Mouse (Mus musculus): ENCODE data around the gene Aknad1.
A peak's percentile ranks its signal among the peaks of the same experiment; 100 is the strongest.

Aknad1 gene

DNA sequence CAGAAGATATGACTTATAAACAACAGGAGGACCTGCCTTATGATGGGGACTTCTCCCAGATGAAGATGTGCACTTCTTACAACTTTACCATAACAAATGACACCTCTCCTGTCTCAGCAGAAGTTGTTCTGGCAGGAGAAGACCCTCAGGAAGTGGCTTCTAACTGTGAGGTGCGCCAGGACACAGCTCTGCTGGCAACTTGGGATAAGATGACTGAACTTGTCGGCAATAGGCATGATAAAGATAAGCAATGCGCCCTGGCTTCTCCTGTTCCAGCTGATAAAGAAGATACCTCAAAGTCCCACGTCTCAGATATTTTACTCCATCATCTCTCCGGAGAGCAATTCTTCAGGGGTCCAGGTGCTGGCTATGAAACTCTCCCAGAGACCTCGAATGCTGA, 12.2 kb downstream of the Aknad1 start:
- DNase-seq: no peak

DNA sequence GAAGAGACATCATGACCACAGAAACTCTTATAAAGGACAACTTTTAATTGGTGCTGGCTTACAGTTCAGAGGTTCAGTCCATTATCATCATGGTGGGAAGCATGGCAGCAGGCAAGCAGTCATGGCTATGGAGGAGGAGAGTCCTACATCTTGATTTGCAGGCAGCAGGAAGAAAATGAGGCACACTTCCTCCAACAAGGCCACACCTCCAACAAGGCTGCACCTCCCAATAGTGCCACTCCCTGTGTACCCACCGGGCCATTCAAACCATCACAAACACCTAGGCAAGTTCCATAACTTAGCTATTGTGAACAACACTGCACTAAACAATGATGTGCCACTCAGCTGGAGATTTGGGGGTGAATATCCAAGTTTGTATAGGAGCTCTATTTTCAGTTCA, 15.1 kb downstream of the Aknad1 start:
- DNase-seq: no peak

DNA sequence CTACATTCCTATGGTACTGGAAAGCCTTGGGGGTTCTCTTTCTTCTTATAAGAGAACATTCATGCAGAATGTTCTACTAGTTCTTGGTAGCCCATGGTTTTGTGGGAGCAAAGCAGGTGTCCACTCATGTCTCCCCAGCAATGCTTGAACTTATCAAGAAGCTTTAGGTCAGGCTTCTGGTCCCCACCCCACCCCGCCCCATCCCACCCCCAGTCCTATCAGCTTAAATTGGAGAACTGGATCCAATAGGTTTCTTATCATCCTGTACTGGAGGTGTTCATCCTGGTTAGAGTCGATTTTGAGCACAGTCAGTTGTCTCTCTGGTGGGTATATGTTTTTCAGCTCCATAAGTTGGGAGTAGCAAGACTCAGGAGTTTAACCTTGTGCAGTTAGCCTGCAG, 16.1 kb downstream of the Aknad1 start:
- DNase-seq: no peak

DNA sequence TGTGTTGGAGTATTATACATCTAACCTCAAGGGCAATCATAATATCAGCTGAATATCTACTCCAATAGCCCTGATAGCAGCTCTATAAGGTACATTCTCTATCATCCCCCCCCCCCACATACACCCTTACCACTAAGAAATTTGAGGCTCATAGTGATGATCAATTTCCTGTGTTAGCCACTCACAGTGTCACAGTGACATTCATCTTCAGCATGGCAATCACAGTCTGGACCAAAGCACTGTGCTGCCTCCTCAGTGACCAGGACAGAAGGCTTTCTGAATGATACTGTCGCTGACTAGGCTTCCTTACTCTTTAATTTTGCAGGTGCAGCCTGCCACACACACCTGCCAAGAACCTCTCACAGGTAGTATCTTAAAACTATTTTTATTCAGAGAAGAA, 16.7 kb downstream of the Aknad1 start:
- no peak for DNase-seq

DNA sequence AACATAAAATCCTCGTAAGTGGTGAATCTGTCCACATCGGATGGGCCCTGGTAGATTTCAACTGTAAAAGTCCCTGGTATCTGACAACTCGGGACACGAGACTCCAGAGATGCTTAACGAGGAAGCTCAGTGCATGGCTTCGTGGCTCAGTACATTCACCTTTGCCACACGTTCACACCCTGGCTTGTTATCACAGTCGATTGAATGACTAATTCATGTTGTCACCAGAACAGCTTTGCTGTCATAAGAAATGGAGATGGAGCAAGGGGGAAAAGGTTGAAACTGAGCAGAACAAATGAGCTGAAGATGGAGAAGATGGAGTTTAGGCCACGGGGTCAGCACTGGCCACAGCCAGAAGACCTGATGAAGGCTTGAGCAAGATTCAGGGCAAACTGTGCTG, 18.1 kb downstream of the Aknad1 start:
- DNase-seq: no peak

DNA sequence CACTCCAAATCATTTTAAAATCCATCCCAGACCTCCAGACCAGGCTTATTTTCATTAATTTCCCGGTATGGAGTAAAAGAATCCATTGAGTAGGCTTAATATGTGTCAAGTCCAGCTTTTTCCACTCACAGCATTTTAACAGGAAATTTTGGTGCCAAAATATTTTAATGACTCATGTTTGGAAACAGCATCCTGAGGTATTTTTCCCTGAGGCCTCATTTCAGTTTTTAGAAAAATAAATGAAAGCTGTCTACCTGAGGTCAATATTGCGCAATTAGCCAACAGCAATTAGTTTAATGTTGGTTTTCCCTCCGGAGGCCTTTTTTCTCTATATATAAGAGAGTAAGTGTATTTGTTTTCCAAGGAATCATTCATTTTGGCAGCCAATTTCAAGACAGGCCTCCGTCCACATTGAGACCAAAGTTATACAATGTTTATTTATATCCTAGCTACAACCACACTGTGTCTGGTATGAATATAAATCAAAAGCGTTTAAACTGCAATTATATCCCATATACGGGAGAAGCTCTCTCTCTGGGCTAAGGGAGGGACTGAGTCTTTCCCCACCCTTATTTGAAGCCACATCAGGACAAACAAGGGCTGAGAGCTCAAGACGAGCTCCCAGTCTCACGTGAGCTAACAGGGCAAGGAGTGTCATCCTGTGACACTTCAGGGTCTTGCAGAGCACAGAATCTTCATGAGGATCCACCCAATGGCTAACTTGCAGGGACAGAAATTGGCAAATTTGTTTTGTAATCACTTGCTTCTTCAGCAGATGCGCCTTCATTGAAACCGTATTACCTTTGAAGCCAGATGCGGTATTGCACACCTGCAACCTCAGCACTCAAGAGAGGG, 20.3 kb downstream of the Aknad1 start:
- DNase-seq: no peak

DNA sequence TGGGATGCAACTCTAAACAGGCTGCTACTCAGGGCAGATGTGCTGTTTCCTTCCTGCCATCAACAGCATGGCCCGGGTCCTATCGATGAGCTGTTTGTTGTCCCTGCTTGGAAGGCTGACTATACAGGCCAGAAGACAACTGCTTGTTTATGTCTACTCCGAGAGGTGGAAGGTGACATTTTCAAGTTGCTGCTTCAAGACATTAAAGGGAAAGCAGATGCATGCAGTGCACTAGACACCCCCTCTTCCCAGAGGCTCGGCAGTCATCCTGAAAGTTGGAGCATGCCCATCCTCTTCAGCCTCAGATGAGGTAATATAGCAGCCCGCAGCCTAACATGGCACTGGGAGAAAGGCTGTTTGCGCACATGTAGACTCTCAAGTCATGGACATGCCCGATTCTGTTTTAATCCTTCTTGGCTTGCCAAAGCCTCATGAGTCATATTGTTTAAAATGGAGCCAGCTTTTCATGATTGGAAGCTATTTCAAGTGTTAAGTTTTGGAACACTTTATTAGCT, 23.2 kb downstream of the Aknad1 start:
- peak; percentile 69 for DNase-seq

DNA sequence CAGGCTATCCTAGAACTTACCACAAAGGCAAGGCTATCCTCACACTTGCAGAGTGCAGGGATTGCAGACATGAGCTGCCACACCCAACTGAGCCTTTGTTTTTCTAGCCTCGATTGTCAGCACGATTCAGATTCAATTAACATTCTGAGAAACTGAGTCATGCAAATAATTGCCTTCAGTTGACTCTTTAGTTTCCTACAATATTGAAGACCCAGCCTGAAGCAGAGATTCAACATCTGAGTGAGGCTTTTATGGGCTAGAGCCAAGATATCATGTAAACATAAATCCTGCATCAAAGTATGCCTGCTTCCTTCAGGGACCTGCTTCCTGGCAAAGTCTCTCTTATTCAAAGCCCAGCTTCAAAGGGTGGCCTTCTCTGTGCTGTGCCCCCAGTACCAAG, 24.2 kb downstream of the Aknad1 start:
- DNase-seq: no peak

DNA sequence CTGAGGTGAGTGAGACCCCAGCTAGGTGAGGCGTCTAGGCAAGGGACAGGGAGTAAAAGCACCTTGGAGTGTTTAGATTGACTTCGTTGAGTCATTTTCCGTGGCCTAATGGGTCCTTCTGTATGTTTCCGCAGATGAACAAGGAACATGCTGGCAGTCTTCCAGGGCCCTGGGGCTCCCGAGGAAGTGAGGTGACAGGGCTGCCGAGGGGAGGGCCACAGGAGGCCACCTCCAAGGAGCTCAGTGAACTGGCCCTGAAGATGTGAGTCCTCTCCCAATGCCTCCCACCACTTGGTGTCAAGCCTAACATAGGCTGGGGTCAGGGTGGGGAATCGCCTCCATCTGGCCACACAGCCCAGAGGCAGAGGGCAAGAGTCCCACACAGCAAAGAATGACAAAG, 25.5 kb downstream of the Aknad1 start:
- no peak for DNase-seq

DNA sequence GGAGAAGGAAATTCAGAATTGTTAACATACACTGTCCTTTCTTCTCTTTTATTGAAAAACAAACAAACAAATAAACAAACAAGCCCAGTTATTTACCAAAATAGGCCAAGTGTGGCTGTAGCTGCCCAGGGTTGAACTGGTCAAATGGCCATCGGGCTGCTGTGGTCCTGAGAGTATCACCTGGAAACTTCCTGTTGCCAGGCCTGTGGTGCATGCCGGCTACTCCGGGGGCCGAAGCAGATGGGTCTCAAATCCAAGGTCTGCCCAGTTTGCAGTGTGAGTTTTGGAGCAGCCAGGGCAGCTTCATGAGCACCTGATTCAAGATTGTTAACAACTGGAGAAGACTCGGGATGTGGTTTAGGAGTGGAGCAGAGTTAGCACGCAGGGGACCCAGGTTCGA, 26.0 kb downstream of the Aknad1 start:
- no peak for DNase-seq

DNA sequence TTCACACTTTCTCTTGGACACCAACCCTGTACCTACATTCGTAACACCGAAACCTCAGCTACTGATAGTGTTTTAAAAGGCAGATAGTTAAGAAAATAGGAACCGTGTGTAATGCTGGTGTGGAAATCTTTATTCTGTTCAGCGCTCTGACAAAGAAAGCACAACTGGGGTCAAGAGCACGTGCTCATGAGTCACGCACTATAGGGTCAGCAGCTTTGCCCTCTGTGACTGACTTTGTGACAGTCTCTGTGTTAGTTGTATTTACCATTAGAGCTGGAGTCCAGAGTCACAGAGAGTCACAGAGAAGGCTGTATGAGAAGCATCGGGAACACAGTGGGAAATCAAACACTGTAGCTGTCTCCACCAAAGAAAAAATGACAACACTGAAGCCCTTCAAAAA, 27.5 kb downstream of the Aknad1 start:
- DNase-seq: no peak

DNA sequence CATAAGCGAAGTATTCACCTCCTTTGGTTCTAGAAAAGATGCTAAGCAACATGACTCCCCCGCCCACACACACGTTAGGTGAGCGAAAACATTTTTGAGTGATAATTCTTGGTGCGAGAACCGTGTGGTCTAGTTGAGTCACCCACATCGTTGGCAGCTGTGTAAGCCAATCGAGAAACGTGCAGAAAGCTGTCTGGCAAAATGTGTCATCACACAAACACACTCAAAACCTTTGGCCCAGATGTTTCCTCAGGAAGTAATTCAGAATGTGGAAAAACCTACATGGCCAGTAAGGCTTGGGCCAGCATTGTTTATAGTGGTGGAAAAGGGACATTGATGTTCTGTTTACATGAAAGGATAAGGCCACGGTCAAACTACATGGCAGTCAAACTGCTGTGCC, 28.0 kb downstream of the Aknad1 start:
- DNase-seq: no peak

DNA sequence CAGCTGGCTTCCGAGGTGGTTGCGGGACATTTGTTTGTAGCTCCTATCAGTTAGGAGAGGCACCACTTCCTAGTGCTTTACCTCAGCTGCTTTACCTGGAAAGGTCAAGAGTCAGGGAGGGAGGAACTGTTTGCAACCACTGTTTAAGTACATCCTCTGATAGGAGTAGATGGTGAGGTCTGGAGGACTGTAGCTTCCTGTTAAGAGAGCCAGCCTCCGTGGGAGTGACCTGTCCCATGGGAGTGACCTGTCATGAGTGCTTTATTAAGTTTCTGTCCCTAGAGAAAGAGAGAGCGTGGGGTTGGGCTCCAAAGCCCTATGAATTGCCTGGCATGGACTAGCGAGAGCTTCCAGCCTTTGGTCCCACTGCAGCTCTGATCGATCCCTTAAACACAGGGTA, 30.1 kb downstream of the Aknad1 start:
- DNase-seq: no peak

DNA sequence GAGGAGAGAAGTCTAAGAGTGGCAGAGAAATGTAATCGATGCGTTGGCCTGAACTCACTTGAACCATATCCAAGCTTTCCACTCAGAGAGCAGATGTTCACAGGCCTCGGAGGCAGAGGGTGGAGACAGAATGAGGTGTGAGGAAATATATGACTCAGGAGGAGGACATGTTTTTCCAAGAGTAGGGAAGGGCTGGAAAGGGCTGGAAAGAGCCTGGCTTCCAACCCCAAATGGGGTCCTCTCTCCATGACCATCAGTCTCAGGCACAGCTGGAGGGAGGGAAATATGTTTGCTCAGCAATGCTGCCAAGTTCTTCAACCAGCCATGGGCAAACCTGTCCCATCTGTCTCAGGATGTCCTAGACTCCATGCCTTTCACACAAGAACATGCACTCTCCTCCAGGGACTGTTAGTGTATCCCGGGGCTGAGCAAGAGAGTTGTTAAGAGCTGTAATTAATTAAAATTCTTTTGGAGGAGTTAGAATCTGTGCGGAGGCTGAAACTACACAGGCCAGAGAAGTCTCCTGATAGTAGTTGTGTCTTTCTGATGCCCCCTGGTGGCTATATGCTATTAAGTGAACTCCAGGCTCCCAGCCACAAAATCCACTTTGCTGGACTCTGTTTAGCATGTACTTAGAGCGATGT, 31.4 kb downstream of the Aknad1 start:
- peak; percentile 77 for DNase-seq

DNA sequence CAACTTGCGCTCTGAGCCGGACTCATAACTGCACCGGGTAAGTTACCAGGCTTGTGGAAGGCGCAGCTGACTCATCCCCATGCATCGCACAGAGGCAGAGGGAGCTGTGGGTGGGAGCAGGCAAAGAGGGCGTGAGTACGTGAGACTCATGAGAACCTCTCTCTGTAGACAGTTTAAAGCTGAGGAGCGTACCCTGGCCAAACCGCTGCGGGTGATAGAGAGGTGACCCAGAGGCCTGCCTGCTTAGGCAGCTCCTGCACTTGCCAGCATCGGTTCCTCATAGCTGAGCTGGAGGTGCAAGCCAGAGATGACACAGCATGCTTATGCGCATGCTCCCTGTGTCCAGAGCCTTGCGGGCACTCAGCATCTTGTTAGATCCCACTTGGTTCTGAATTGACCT, 32.8 kb downstream of the Aknad1 start:
- DNase-seq: peak; percentile 85

DNA sequence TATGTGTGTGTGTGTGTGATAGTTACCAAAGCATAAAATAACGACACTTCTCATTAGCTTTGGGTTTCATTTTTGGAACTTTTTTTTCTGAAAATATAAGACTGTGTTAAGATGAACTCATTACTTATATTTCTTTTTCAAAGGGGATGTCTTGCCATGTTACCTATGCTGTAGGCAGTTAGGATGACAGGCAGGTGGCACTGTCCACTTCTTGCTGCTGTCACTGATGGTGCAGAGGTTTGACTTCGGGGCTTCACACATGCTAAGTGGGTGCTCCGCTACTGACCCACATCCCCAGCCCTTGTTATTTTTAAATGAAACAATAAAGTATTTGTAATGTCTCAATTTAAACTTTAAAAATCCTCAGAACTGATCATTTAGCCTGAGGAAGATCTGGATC, 33.4 kb downstream of the Aknad1 start:
- DNase-seq: no peak

DNA sequence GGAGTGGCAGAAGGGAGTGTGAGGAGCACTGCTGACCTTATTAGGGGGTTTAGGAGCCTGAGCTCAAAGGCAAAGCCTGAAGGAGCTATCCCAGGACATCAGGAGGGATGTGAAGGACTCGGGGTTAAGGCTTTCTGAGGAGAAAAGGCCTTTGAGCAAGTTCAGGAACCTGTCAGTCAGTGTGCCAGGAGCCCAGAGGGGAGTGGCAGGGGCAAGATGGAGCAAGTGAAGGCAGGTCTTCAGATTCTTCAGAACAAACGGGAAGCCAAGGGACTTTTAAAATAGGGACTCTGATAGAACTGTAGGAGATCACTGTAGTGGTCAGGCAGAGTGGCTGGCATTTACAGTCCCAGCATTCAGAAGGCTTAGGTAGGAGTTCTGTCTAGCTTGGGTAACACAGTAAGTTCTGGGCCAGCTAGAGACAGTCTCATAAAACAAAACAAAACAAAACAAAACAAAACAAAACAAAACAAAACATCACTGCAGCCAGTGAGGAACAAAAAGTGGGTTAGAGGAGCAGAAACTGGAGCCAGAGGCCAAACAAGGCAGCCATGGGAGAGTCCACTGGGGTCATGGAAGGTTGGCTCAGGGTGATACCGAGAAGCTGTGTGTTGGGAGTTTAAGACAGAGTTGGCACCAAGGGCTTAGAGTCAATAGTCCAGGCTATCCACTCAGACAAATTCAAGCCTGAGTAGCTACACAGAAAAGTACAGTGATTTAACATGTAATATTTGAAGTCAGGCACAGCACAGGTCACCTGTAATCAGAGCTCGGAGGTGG, 39.5 kb downstream of the Aknad1 start:
- no peak for DNase-seq

DNA sequence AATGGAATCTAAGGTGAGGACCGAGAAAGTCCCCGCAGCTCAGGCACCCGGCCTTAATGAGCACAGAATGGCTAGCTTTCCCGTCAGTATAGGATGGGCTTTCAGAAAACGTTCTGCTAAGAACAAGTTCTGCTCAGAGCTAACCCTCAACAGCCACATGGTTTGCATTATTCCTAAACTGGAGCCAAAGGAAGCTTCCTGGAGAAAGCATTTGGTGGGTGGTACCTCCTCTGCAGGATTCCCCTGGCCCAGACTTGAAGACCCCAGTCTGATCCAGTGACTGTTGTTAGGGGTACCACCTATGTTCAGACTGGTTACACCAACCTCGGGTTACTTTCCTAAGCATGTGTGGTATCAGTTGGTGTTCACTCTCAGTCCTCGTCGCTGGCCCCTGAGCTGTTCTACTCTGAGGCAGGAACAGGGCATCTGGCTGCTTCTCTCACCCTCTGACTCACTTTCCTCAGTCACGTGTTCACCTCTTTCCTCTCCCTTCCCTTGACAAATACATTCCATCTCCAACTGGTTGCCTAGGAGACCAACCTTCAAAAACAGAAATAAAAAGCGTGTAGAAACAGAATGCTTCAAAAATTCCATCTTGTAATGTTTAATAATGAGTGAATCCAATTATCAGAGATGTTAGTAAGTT, 41.9 kb downstream of the Aknad1 start:
- DNase-seq: peak; percentile 82

DNA sequence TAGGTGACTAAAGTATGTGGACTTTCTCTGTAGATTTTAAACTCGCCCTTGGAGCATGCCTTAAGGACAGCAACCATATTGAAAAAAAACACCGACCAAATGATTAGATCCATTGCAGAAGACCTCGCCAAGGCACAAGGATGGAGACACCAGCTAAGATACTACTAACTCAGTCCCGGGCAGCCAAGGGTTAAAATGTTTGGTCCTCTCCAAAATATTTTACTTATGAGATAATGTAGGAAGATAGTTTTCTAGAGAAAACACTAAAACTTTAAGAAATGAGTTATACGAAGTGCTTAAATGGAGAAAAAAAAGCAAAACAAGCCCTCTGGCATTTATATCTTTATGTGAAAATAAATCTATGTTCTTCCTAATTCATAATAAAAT, 42.4 kb downstream of the Aknad1 start:
- DNase-seq: no peak

DNA sequence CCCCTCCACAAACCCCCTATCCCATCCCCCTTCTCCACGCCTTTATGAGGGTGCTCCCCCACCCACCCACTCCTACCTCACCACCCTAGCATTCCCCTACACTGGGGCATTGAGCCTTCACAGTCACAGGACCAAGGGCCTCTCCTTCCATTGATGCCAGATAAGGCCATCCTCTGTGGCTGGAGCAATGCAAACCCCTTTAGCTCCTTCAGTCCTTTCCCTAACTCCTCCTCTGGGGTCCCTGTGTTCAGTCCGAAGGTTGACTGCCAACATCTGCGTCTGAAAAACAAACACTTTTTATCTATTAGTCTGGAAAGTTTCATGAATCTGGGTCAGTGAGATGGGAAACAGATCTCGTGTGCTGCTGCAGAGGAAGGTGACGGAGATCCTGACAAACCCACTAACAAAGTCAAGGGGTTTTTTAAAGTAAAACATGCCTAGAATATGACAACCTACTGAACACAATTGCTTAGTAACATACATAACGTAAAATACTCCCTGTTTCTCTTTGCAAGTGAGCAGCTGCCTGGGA, 43.0 kb downstream of the Aknad1 start:
- DNase-seq: no peak

DNA sequence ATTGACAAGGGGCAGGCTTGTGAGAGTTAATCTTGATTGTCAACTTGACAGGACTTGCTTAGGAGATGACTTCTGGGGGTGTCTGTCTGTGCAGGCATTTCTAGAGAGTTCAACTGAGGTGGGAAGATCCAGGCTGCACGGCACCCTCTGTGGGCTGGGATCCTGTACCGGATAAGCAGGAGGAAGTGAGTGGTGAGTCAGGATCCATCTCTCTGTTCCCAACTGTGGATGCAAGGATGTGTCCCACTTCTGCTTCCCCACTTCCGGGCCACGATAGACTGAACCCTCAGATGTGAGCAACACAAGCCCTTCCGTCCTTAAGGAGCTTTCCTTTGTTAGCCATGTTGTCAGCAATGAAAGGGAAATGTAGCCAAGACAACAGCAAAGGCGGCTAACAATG, 47.1 kb downstream of the Aknad1 start:
- no peak for DNase-seq

DNA sequence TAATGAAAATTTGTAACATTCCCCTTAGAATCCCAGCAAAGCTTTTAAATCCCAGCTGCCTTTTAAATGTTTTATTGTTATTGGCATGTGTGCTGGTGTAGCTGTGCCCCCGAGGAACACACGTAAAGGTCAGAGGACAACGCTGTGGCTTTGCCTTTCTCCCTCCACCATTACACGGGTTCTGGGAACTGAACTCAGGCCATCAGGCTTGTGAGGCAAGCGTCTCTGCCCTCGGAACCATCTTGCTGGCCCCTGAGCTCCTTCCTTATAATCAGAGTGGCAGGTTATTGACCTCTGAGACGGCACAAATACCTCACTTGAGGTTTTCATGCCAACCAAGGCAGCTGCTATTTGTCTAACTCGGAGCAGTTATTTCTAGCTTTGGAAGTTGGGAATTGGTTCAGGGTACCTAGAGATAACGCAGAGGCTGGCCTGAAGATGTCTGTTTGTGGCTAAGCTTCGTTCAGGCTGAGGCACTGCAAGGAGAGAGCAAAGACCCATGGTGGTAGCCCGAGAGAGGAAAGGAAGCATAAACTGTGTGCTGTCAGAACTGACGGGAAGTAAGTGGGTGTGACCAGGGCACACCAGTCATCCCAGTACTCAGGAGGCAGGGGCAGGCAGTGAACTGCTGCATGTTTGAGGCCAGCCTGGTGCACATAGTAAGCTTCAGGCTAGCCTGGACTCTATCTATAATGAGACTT, 48.4 kb downstream of the Aknad1 start:
- no peak for DNase-seq

Data from right cerebral cortex, adult 18-20 months (tissue).